Mouse (Mus musculus) activated CD4-positive, CD25-positive, alpha-beta regulatory T cell (primary cell): Measurements from ENCODE around the gene Atox1. TPM values are rescaled to one million over a fixed set of nuclear protein-coding genes. Genes with fewer than 3 reads are reported as not detected.

ENCODE experiments used
- polyA plus RNA-seq, 2 experiments: library from polyadenylated mRNA; unstranded; fragments of 100-300 nt; shearing (Covaris generic); gene quantifications; one replicate each; pipeline ENCODE4 v1.2.1; 2017

Gene Atox1
- polyA plus RNA-seq: 100 to 1,000 TPM; 251 to 257 TPM

GRCm38 (mm10) chr11:55461019-55461645 lies at the start of gene Atox1:
Atox1 (minus strand) TSS chr11:55461239.

GRCm38 (mm10) chr11:55469048-55469843 lies 8.2 kb upstream of the Atox1 start, which contains the start of gene G3bp1:
G3bp1 (plus strand) TSS chr11:55469685.

GRCm38 (mm10) chr11:55422978-55423377 lies 38.1 kb downstream of the Atox1 start, which contains the start of gene Sparc:
Sparc (minus strand) TSS chr11:55423183.

Other genes with a start within 250 kb of the Atox1 start
- under 1 TPM in 1 of 2 experiments, not detected in 1; 0.02 TPM for gene Fat2, start 124.7 kb downstream of the Atox1 start, polyA plus RNA-seq
- gene Sparc, start 38.1 kb downstream of the Atox1 start, polyA plus RNA-seq: under 1 TPM in 1 of 2 experiments, not detected in 1; 0.38 TPM
- gene G3bp1, start 8.4 kb upstream of the Atox1 start, polyA plus RNA-seq: 100 to 1,000 TPM; 108 to 115 TPM
- gene Glra1, start 147.0 kb upstream of the Atox1 start, polyA plus RNA-seq: not detected